Mouse (Mus musculus): ENCODE results near the gene Cfhr2. TPM values are rescaled to one million over a fixed set of nuclear protein-coding genes. Genes with fewer than 3 reads are reported as not detected.
"Not testable (repeated sequence)": the region's sequence is repeated elsewhere in the genome, so short reads cannot be mapped to it uniquely, and the experiment has no call there.

Cfhr2 gene
- not detected for polyA plus RNA-seq (2017; shearing (Covaris generic))

GRCm38 (mm10) chr1:139858548-139858947 lies at the start of gene Cfhr2:
Gene Cfhr2 (minus strand): TSS chr1:139858702.
- ATAC-seq, result no peak

- ATAC-seq, result no peak
These were observed 5.2 kb upstream of the Cfhr2 start for GRCm38 (mm10) chr1:139863751-139864150.

- no peak for ATAC-seq
These were observed 1.7 kb upstream of the Cfhr2 start for GRCm38 (mm10) chr1:139860176-139860575.

- ATAC-seq, result no peak
These were observed 18.8 kb downstream of the Cfhr2 start for GRCm38 (mm10) chr1:139839699-139840098.

- ATAC-seq, result no peak
These were observed 19.2 kb downstream of the Cfhr2 start for GRCm38 (mm10) chr1:139839290-139839689.

GRCm38 (mm10) chr1:139808594-139808993 lies 49.9 kb downstream of the Cfhr2 start:
- no peak for ATAC-seq

GRCm38 (mm10) chr1:139781143-139781542 lies 77.4 kb downstream of the Cfhr2 start, which contains the start of gene Gm4788:
Gene Gm4788 (minus strand): TSS chr1:139781243.
- ATAC-seq, result no peak

- ATAC-seq, result not testable (repeated sequence)
These were observed 88.6 kb downstream of the Cfhr2 start for GRCm38 (mm10) chr1:139769913-139770312.

Other genes starting within 250 kb of the Cfhr2 start
- not detected for gene Gm4788, start 77.5 kb downstream of the Cfhr2 start, polyA plus RNA-seq (2017; shearing (Covaris generic))

All from CD4-positive, CD25-positive, alpha-beta regulatory T cell, adult 4 months (primary cell).